Mouse (Mus musculus): ENCODE measurements at regions not wholly inside any gene's neighbourhood (a gene's known extent, or its start where the extent isn't known, plus 50 kb on each side); places are given as distances from the start of the nearest gene placed in this dataset.

- no peak for DNase-seq
Observed at GRCm38 (mm10) chr19:14035371-14035770, 122.0 kb downstream of the Olfr1505 start.

DNA sequence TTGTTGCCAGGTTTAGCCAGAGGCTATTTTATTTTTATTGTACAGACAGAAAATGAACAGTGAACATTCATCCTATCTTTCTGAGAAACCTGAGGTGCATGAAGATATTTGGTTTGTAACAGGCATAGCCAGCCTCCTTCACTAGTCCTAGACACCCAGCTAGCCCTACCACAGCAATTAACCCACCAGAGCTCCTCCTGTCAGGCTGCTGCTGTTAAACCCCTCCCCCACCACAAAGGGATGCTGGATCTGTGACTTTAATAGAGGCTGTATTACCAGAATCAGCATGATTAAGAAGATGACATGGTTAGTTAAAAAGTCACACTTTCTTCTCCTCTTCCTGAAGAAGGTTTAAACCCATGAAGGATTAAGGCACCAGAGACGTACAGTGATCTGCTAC is 122.5 kb downstream of the Olfr1505 start:
- no peak for DNase-seq

DNA sequence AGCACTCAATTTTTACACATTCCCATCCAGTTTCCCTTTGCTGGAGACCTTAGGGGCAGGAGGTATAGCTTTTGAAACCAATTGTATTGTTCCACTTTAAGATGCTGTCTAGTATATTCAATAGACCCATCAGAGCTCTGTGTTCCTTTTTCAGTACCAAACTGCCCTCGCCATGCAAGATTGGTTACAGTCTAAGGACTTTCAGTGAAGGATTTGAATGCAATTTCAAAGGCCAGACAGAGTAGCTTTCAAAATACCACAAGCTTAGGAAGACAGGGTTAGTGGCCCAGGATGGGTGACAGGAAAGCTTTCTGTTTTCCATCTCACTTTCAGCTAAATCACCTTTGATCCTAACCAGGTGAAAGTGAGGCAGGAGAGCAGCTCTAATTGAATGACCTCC is 123.4 kb downstream of the Olfr1505 start:
- no peak for DNase-seq

GRCm38 (mm10) chr19:14042753-14043152 is 129.4 kb downstream of the Olfr1505 start:
- DNase-seq, result no peak

GRCm38 (mm10) chr19:14045456-14045855 is 132.1 kb downstream of the Olfr1505 start:
- no peak for DNase-seq

DNA sequence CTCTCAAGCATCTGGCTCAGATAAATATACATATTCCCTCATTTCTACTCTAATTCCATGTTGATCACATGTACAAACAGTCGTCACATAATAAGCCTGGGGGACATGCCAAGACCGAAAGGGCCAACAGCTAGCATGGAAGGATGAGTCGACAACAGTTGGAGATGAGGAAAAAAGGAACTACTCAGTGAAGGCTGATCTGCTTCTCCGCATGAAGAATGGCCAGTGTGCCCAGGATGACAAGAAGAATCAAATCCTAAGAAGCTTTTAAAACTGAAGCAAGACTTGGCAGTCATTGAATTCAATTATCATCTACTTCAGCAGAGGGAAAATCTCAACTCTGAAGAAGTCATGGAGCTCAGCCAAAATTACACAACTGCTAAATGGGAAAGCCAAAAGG is 138.7 kb downstream of the Olfr1505 start:
- no peak for DNase-seq

DNA sequence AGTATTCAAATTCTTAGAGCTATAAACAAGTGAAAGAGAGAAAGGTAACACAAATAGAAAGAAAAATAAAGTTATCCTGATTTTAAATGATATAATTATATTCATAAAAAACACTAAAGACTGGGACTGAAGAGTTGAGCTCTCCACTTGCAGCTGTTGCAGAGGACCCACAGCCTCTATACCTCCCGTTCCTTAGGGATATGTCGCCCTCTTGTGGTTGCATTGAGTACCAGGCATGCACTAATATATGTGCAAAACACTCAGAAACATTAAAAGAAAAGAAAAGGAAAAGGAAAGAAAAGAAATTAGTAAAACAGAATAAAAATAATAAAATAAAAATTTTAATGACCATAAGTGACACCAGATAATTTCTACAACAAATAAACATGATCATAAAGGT is 167.2 kb downstream of the Olfr1505 start:
- DNase-seq, result no peak

- no peak for DNase-seq
Observed at GRCm38 (mm10) chr19:14084726-14085125, 171.4 kb downstream of the Olfr1505 start.

- no peak for DNase-seq
Observed at GRCm38 (mm10) chr19:14090106-14090505, 176.8 kb downstream of the Olfr1505 start.

GRCm38 (mm10) chr19:14094191-14094590 is 180.9 kb downstream of the Olfr1505 start:
- DNase-seq, result no peak

- DNase-seq, result no peak
Observed at GRCm38 (mm10) chr19:14096187-14096586, 182.9 kb downstream of the Olfr1505 start.

DNA sequence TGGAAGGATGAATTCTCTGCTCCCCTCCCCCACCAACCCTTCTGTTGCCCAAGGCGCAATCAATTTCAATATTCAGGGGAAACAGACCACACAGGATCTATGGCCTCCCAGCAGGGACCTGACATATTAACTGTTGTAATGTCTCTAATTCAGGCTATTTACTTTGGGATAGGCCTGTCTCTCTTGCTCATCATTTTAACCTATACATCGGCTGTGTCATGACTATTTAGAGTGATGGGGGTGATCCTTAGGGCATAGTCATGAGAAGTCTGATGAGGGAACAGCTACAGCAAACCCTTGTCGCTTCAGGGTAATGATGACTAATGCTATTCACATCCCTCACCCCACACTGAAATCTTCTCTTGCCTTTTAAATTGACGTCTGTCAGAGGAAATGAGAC is 195.8 kb downstream of the Olfr1505 start:
- DNase-seq, result no peak

- DNase-seq, result no peak
Observed at GRCm38 (mm10) chr19:14123348-14124113, 210.2 kb downstream of the Olfr1505 start.

- DNase-seq, result no peak
Observed at GRCm38 (mm10) chr19:14124250-14124827, 211.0 kb downstream of the Olfr1505 start.

- no peak for DNase-seq
Observed at GRCm38 (mm10) chr19:14124986-14125385, 211.7 kb downstream of the Olfr1505 start.

DNA sequence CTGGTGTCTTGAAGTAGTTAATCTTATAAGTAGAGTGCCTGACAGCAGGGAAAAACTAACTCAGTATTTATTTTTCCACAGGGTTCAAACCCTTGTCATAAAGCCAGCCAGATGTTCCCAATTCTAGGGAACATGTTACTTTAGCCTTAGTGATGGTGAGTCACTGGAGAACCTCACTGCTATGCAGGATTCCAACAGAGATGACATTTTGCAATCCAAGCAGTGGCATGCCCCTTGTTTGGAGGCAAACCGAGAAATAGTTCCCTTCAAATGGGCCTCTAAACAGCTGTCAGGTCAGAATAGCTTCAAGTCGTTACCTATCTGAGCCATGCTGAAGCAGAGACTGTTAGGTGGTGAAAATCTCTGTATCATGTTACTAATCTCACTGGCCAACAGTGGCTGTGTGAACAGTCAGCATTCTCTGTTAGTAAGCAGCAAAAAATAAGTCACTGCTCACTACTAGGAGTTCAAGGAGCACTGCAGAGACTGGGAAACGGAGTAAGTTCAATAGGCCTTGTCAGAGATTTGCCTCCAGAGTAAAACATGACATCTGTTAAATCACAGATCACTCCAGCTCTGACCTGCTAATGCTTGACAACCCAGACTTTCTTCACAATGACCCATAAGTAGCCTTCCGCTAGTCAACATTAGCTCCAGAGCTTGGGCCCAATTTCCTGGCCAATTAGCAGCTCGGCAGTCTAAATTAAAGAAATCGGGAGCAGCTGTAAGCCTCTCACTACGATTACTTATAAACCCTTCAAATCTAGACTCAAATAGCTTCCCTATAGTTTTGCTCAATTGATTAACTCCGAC is 215.3 kb downstream of the Olfr1505 start:
- DNase-seq, result no peak

DNA sequence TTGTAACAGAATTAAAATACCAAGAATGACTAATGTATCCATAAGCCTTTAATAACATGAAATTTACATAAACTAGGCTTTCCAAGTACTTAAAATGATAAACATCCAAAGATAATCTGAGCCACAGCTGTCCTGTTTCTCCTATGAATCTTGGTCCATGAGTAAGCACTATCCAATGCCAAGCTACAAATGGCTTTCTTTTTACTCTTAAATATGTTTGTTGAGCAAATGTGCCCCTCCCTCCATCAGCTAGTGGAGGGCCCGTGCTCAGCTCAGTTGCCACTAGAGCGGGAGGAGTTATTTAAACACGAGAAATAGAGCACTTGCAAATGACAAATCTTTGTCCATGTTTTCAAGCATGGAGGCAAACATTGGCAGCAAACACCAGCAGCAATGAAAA is 247.9 kb downstream of the Olfr1505 start:
- DNase-seq, result no peak

DNA sequence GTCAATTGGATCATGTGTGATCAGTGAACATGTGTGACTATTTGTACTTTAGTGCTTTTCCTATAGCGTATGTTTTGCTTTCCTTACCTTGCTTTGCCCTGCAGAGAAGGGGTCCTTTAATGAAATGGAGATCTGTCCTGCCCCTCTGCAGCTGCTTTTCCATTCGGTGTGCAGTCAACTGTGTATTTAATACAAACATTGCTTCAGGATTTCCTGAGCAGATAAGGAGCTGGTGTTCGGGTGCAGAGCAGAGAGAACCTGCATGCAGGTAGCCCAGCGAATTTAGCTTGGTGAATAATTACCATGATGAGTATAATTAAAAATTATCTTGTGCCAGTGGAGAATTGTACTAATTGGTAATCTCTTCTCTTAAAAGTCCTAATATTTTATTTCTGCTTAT is 249.4 kb downstream of the Olfr1505 start:
- no peak for DNase-seq

DNA sequence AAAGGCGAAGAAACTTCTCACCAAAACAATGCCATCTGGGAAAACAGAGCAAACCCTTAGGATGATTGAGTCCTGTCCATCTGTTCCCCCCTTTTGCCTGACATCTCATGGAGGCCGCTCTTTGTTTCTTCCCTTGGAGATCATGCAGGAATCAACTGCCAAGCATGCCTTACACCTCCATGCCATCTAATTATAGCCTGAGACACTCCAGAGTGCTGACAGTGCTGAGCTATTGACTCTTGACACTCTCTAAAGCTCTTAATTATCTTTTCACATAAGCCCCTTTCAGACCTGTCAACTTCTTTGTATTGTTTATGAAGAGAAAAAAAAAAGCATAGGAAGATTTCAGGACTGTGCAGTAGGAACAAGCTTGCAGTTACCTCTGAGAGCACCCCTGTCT is 252.4 kb downstream of the Olfr1505 start:
- no peak for DNase-seq

- DNase-seq, result no peak
Observed at GRCm38 (mm10) chr19:14180244-14180643, 266.9 kb downstream of the Olfr1505 start.

GRCm38 (mm10) chr19:14180956-14181355 is 267.6 kb downstream of the Olfr1505 start:
- DNase-seq, result peak; percentile 10

- no peak for DNase-seq
Observed at GRCm38 (mm10) chr19:14181661-14182415, 268.5 kb downstream of the Olfr1505 start.

DNA sequence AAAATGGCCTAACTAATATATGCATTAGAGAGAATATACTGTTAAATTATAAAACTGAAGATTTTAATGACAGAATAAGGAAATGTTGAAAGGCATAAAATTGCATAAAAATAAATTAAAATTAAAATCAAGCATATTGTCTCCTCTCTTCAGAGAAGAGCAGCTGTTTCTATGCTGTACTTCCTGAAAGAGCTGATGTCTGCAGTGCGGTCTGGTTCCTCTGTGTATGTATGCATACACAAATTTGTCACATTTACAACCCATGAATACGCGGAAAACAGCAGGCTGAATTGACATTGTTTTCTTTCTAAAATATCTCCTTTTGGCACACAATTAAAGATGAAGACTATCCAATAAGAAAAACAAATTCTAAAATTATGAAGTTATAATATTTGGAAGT is 278.5 kb downstream of the Olfr1505 start:
- no peak for DNase-seq

Data from layer of hippocampus, adult 9-11 months (tissue).